ENCODE assay signal across 8 mouse cellular contexts in genomic region chr5:100914989-100915388, GRCm38 (mm10).
A peak's percentile ranks its signal among the peaks of the same experiment; 100 is the strongest.
DNase-seq lines count a peak whose midpoint lies in the region; ATAC-seq and TF ChIP-seq lines count a peak whose summit lies in the region.
"Had no signal": no experiment of that assay in that cellular context is flagged by ENCODE, and none has a peak within 500 bp of the region (broad histone marks: within the 10 kb centered on the region; RNA-seq: fewer than 3 reads in every experiment).

No protein-coding gene starts in this region.

- DNase-seq in ovary, postnatal 10 days (ENCODE audit: low spot score): peak; percentile 5
- no peak for DNase-seq in ovary, adult 18-20 months (ENCODE audit: low spot score)
- DNase-seq in induced T-regulatory cell, adult 2 months (ENCODE audit: low read depth): peak; percentile 87
- peak; percentile 37 for DNase-seq in liver, embryonic 11.5 days (ENCODE audit: low spot score)
- peak; percentile 44 for DNase-seq in right cerebral cortex, adult 18-20 months

- no peak overlapping the region for H3K4me2 ChIP-seq in liver, embryonic 11.5 days
- H3K4me2 ChIP-seq: neural tube, embryonic 12.5 days had no signal

- no peaks in the 10 kb centered on the region for H3K36me3 ChIP-seq in liver, embryonic 11.5 days (ENCODE audit: control insufficient read depth, insufficient read depth, low read length)
- H3K36me3 ChIP-seq: neural tube, embryonic 12.5 days had no signal

- no peak overlapping the region for H3K9ac ChIP-seq in liver, embryonic 11.5 days (ENCODE audit: low read depth, low read length)
- H3K9ac ChIP-seq: neural tube, embryonic 12.5 days had no signal

- no peaks in the 10 kb centered on the region for H3K27me3 ChIP-seq in liver, embryonic 11.5 days (replicated peaks; ENCODE audit: control insufficient read depth, insufficient read depth, low read length)

- 18% methylated on average over 7 of the region's 7 CpGs for WGBS in liver, embryonic 11.5 days

- H3K27ac ChIP-seq in cortical plate, adult 2 months (ENCODE audit: insufficient read depth, low read length): no peak overlapping the region
- no peak overlapping the region for H3K27ac ChIP-seq in liver, embryonic 11.5 days (ENCODE audit: low read depth, low read length)
- H3K27ac ChIP-seq: neural tube, embryonic 12.5 days had no signal

- H3K4me3 ChIP-seq in cortical plate, adult 2 months (ENCODE audit: insufficient read depth, low read length): no peak overlapping the region
- no peak overlapping the region for H3K4me3 ChIP-seq in liver, embryonic 11.5 days (ENCODE audit: low read depth, low read length)
- H3K4me3 ChIP-seq: neural tube, embryonic 12.5 days had no signal

- no peak for TF ChIP-seq POLR2A in cortical plate, adult 2 months (IDR thresholded peaks at IDR 0.05; ENCODE audit: extremely low read depth, insufficient read depth, low read length)

- TF ChIP-seq CTCF in cortical plate, adult 2 months (IDR thresholded peaks at IDR 0.05; ENCODE audit: extremely low read depth, insufficient read depth, low read length): peak; percentile 89

- no peaks in the 10 kb centered on the region for H3K4me1 ChIP-seq in cortical plate, adult 2 months (ENCODE audit: control insufficient read depth, insufficient read depth, low read length)
- H3K4me1 ChIP-seq in liver, embryonic 11.5 days (replicated peaks; ENCODE audit: control insufficient read depth, insufficient read depth, low read length): no peaks in the 10 kb centered on the region
- H3K4me1 ChIP-seq: neural tube, embryonic 12.5 days had no signal

- peak; percentile 26 for ATAC-seq in activated CD4-positive, CD25-positive, alpha-beta regulatory T cell, adult 4 months
- peak; percentile 16; the same call in 1 of the 2 replicates for ATAC-seq in liver, embryonic 11.5 days (replicated peaks; ENCODE audit: low FRiP score)

- no peaks in the 10 kb centered on the region for H3K9me3 ChIP-seq in liver, embryonic 11.5 days (ENCODE audit: control insufficient read depth, low read length)
- H3K9me3 ChIP-seq: neural tube, embryonic 12.5 days had no signal
